Mouse (Mus musculus) regulatory T cell (primary cell): ENCODE results near the gene Dnase1.
"Not testable (repeated sequence)": the region's sequence is repeated elsewhere in the genome, so short reads cannot be mapped to it uniquely, and the experiment has no call there.

Experiments used
- in situ Hi-C: fragments of 300-600 bp; cut with MboI, MseI; formaldehyde crosslinking; loops from one replicate; pipeline ENCODE4 v1.15.1; 2025; ENCODE audit warnings: high pct_unique_total_duplicates

Dnase1 gene

GRCm38 (mm10) chr16:4044093-4044492 is 7.4 kb downstream of the Dnase1 start:
- in situ Hi-C loops = no loop called here

GRCm38 (mm10) chr16:4045524-4045923 is 8.8 kb downstream of the Dnase1 start:
- in situ Hi-C loops = no loop called here

DNA sequence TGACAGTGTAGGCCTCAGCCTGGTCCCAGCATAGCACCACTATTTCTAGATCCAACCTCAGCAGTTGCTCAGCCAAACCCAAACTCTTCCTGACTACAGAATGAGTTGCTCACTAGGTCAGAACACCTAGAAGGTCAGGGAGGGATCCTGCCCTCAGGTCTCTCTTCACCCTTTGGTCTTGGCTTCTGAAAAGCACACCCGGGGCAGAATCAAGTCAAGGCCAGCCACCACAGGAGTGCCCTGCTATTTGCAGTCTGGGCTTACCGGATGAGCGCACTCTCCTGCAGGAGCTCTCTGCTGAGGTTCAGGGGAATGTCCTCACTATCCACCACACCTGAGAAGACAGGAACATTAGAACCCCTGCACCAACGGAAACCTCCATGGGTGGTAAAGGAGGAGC is 15.9 kb downstream of the Dnase1 start:
- in situ Hi-C loops = no loop called here

- in situ Hi-C loops = no loop called here
Measured at GRCm38 (mm10) chr16:4053811-4054210, 17.1 kb downstream of the Dnase1 start.

GRCm38 (mm10) chr16:4064945-4065344 is 28.2 kb downstream of the Dnase1 start:
- in situ Hi-C loops = no loop called here

GRCm38 (mm10) chr16:4068588-4068987 is 31.8 kb downstream of the Dnase1 start:
- in situ Hi-C loops = no loop called here

- in situ Hi-C loops = loop anchor here (10.0 kb wide), 2 partner anchors 221 to 481 kb away; partner anchors contain the start of gene Tfap4
Measured at GRCm38 (mm10) chr16:4074297-4074696, 37.6 kb downstream of the Dnase1 start.

GRCm38 (mm10) chr16:4074836-4075235 is 38.1 kb downstream of the Dnase1 start:
- in situ Hi-C loops = loop anchor here (5.0 to 10.0 kb wide), 4 partner anchors 68 to 480 kb away; partner anchors contain the start of gene Tfap4

DNA sequence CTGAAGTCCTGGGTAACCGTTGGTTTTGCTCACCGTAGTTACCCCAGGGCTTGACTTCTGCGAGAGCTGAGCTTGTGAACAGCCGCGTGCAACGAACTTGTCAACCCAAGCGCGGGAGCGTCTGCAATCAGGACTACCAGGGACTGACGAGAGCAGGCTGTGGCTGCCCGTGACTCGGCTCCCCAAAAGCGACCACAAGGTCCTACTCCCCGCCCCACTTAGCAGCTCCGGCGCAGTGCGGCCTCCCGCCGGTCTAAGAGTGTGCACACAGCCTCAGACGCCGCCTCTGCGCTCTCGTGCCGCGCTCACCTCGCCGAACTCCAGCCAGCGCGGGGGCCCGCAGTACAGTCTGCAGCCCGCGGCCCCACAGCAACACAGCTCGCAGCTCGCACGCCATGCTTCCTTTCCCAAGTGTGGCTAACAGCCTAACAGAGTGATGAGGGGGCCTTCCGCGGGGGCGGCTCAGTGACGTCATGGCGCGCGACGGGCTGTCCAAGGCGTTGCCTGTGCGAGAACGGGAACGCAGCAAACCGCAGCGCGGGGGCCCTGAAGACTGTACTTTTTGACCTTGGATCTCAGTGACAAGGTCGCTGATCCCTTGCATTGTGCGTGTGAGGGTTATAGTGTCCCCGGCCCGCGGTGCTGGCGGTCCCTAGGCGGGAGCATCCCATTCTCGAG is 40.8 kb downstream of the Dnase1 start, which contains the start of gene Trap1:
Trap1 (minus strand) TSS at position 444 of the 678 bp plus-strand sequence.
- in situ Hi-C loops = loop anchor here (5.0 to 10.0 kb wide), 4 partner anchors 70 to 477 kb away; partner anchors contain the start of gene Tfap4

DNA sequence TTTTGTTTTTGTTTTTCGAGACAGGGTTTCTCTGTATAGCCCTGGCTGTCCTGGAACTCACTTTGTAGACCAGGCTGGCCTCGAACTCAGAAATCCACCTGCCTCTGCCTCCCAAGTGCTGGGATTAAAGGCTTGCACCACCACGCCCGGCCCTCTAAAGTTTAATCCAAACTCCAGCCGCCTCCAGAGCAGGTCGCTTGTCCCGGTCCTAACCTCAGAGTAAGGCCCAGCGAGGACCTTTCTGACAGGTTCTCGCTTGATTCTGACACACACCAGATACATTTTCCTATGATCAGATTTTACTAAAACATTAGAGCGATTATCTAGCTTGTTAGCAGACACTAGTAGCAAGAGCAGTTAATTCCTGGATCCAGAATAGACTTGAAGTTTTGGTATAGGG is 41.6 kb downstream of the Dnase1 start:
- in situ Hi-C loops = loop anchor here (5.0 to 10.0 kb wide), 4 partner anchors 71 to 476 kb away; partner anchors contain the start of gene Tfap4

- in situ Hi-C loops = loop anchor here (5.0 to 10.0 kb wide), 4 partner anchors 72 to 475 kb away; partner anchors contain the start of gene Tfap4
Measured at GRCm38 (mm10) chr16:4079656-4080055, 42.9 kb downstream of the Dnase1 start.

GRCm38 (mm10) chr16:4080419-4080818 is 43.7 kb downstream of the Dnase1 start:
- in situ Hi-C loops = not testable (repeated sequence)

GRCm38 (mm10) chr16:4085051-4085450 is 48.3 kb downstream of the Dnase1 start:
- in situ Hi-C loops = no loop called here

DNA sequence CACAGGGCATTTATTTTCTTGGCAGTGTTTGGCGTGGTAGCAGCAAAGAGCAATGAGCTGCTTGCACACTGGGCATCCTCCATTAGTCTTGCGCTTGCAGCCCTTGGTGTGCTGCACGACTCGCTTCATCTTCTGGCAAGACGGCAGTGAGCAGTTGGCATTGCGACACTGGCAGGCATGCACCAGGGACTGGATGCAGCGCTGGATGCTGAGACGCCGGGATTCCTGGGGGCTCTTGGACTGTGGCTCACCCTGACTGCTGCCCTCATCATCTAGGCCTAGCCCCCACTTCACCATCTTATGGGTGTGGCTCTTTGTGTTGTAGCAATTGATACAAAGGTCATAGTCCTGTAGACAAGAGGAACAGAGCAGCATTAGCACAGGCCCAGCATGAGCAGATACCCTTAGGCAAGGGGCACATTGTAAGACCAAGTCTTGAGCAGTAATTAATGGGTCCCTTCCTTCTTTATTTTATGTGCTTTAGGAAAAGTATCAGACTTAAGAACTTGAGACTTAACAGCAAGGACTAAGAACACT is 49.2 kb downstream of the Dnase1 start:
- in situ Hi-C loops = no loop called here

DNA sequence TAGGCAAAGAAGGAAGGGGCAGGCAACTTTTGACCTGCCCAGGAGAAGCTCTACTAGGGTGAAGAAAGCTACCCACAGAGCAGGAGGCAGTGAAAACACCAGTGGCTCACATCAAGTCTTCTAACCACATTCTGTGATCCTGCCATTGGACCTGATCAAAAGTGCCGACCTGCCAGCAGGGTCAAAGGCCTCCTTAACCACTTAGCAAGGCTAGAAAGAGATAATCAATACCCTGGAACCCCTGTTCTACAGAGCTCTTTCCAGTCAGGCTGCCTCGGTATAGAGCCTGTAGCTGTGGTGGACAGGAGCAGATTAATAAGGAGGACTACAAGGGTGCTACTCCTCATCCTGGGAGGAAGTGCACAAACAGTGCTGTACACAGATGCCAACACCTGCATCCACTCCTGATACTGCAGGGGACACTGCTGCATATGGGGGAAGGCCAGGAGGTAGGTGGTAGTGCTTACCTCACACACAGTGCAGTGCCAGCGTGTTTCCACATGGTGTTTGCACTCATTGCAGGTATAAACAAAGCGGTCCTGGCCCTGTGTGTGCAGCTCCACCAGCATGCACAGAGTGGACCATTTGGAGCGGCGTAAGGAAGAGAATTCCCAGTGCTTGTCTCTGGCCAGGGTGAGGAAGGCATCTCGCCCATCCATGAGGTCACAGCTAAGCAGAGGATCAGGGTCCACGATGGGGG is 50.6 kb downstream of the Dnase1 start:
- in situ Hi-C loops = no loop called here
